Mouse (Mus musculus) olfactory bulb, adult 2 months (tissue): ENCODE data around the gene Zbtb40. TPM values are rescaled to one million over a fixed set of nuclear protein-coding genes. Genes with fewer than 3 reads are reported as not detected.

ENCODE experiments used
- H3K27ac ChIP-seq: fragments of 200-500 bp; 2 replicates; pipeline ENCODE4 v1.5.1; 2012; ENCODE audit warnings: low read depth, low read length; ENCODE audit not compliant: insufficient read depth
- H3K4me1 ChIP-seq: fragments of 200-500 bp; 2 replicates; pipeline ENCODE4 v1.6.1; 2012; ENCODE audit warnings: low read length; ENCODE audit not compliant: control insufficient read depth, insufficient read depth
- H3K4me3 ChIP-seq: fragments of 200-500 bp; 2 replicates; pipeline ENCODE4 v1.5.1; 2012; ENCODE audit warnings: mild to moderate bottlenecking, low read depth, low read length, moderate library complexity; ENCODE audit not compliant: insufficient read depth
- CTCF ChIP-seq: fragments of 200-500 bp; IDR thresholded peaks from 2 replicates; pipeline ENCODE4 v1.5.1; 2012; ENCODE audit warnings: low read depth, mild to moderate bottlenecking, low read length, moderate library complexity; ENCODE audit not compliant: insufficient read depth
- POLR2A ChIP-seq: fragments of 200-500 bp; IDR thresholded peaks from 2 replicates; pipeline ENCODE4 v1.6.1; 2012; ENCODE audit warnings: mild to moderate bottlenecking, low read depth, low read length, moderate library complexity; ENCODE audit not compliant: insufficient read depth
- WGBS: fragments of 180-500 bp; shearing (Covaris S2); methylation state at CpG from one replicate; pipeline ENCODE4 v1.1.7; 2018; 5-methylcytosine and 5-hydroxymethylcytosine counted together
- polyA plus RNA-seq: library from polyadenylated mRNA; stranded (reverse); fragments of >200 nt; gene quantifications from 2 replicates; pipeline ENCODE4 v1.2.4, GENCODE M21; 2012; ENCODE audit warnings: low replicate concordance; ENCODE audit not compliant: missing spikeins, insufficient read depth, insufficient read length

Zbtb40 gene
- polyA plus RNA-seq, 1 experiment: not detected

GRCm38 (mm10) chr4:136956751-136957446, 91.7 kb downstream of the Zbtb40 start, which contains the start of gene Epha8:
Gene Epha8 (minus strand): TSS chr4:136956816.
- Histone ChIP-seq H3K4me3 (peak within 1 kb of the TSS; percentile 54), H3K4me1 (peaks cover 27% of the 10 kb centered on the region), H3K27ac (no peak within 1 kb of the TSS)
- 13% methylated on average over 75 of the region's 75 CpGs for WGBS
- TF ChIP-seq POLR2A (no peak), CTCF (no peak)

GRCm38 (mm10) chr4:136954562-136954961, 94.0 kb downstream of the Zbtb40 start:
- peaks cover 17% of the 10 kb centered on the region for H3K4me1 ChIP-seq
- 94% methylated on average over 6 of the region's 6 CpGs for WGBS
- no peak overlapping the region for H3K27ac ChIP-seq
- H3K4me3 ChIP-seq: no peak overlapping the region
- TF ChIP-seq POLR2A (no peak), CTCF (no peak)

DNA sequence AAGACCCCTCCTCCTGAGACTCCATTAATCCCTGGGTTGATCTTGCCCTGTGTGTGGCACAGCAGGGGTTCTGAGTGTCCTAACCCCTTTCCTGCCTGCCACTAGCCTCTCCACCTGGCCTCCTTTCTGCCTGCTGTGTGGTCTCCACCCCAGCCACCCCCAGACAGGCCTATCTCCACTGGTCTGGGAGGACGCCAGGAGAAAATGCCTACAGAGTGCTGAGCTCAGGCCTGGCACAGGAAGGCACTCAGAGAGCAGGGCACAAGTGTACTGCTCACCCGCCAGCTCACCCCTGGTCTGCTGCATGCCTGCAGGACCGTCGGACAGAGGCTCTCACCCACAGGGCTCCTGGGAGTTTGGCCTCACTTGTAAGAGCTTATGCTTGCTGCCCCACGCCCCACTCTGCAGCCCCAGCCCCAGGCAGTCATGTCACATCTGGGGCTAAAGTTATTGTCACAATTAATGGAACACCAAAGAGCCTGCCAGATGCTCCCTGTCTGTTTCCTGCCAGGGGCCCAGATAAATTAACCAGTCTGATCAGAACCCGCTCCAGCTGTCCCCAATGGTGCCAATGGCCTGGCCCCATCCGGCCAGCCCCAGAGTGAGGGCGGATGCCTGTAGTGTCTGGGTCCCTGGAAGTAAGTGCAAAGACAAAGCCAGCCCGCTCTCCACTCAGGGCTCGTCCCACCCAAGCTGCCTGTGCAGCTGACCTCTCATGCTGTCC, 99.2 kb downstream of the Zbtb40 start:
- WGBS: 61% methylated on average over 10 of the region's 10 CpGs
- Histone ChIP-seq H3K4me3 (no peak overlapping the region), H3K27ac (no peak overlapping the region), H3K4me1 (peaks cover 10% of the 10 kb centered on the region; the same call in 1 of the 2 replicates)
- no peak for TF ChIP-seq CTCF
- TF ChIP-seq POLR2A: no peak

DNA sequence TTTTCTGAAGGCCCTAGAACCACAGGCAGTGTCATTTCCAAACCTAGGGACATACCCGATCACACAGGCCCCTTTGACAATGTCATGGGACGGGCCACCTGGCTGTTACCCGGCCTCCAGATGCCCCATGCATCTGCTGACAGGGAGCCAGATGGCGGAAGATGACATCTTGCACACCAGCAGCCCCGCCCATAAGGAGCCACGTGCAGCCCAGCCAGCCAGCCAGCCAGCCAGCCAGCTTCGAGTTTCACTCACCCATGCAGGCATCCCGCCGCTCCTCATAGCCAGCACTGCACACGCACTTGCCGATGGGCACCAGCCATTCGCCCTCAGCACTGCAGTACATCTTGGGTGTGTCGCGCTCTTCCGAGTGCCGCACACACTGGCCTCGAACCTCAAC, 103.2 kb downstream of the Zbtb40 start:
- TF ChIP-seq POLR2A (no peak), CTCF (no peak)
- H3K4me3 ChIP-seq: no peak overlapping the region
- 0 out of 2 replicates have a peak, but pooled peaks cover 5% of the 10 kb centered on the region for H3K4me1 ChIP-seq
- H3K27ac ChIP-seq: no peak overlapping the region
- 77% methylated on average over 17 of the region's 17 CpGs for WGBS

GRCm38 (mm10) chr4:136944558-136945350, 103.8 kb downstream of the Zbtb40 start:
- H3K4me3 ChIP-seq: no peak overlapping the region
- H3K27ac ChIP-seq: no peak overlapping the region
- 89% methylated on average over 11 of the region's 11 CpGs for WGBS

GRCm38 (mm10) chr4:136943175-136943574, 105.4 kb downstream of the Zbtb40 start:
- WGBS: 61% methylated on average over 13 of the region's 13 CpGs
- Histone ChIP-seq H3K27ac (no peak overlapping the region), H3K4me3 (no peak overlapping the region), H3K4me1 (no peaks in the 10 kb centered on the region)
- TF ChIP-seq POLR2A (no peak), CTCF (no peak)

More at GRCm38 (mm10) chr4:136944558-136945350, 103.8 kb downstream of the Zbtb40 start:
- H3K4me1 ChIP-seq: 0 out of 2 replicates have a peak, but pooled peaks cover 4% of the 10 kb centered on the region
- TF ChIP-seq POLR2A (no peak), CTCF (no peak)

- 64% methylated on average over 18 of the region's 18 CpGs for WGBS
- no peak for TF ChIP-seq CTCF
- TF ChIP-seq POLR2A: no peak
- Histone ChIP-seq H3K4me1 (no peaks in the 10 kb centered on the region), H3K4me3 (no peak overlapping the region), H3K27ac (no peak overlapping the region)
Measured at GRCm38 (mm10) chr4:136942761-136943160, 105.8 kb downstream of the Zbtb40 start.

- H3K4me3 ChIP-seq: no peak overlapping the region
- TF ChIP-seq CTCF: no peak
- no peak for TF ChIP-seq POLR2A
- no peaks in the 10 kb centered on the region for H3K4me1 ChIP-seq
- H3K27ac ChIP-seq: no peak overlapping the region
- WGBS: 92% methylated on average over 5 of the region's 5 CpGs
Measured at GRCm38 (mm10) chr4:136937935-136938334, 110.7 kb downstream of the Zbtb40 start.

GRCm38 (mm10) chr4:136937344-136937743, 111.3 kb downstream of the Zbtb40 start:
- no peak overlapping the region for H3K4me3 ChIP-seq
- WGBS: 87% methylated on average over 4 of the region's 4 CpGs
- TF ChIP-seq POLR2A (no peak), CTCF (no peak)
- no peaks in the 10 kb centered on the region for H3K4me1 ChIP-seq
- H3K27ac ChIP-seq: no peak overlapping the region
